Mouse (Mus musculus) embryonic stem cell, embryonic (primary cell): ENCODE measurements around the gene Gm49395.

Experiments
- CTCF ChIA-PET, 4 experiments: fragments of 300-600 bp in 2 of 4; fragments of 350-600 bp in 2 of 4; sonication (Branson Sonifier 250); formaldehyde crosslinking; loops; one replicate each; lab custom pipeline; 2022; ENCODE audit warnings: inconsistent platforms in 2 of 4; lab: Charles Lee
- POLR2A ChIA-PET, 4 experiments: fragments of 300-600 bp in 2 of 4; fragments of 350-600 bp in 2 of 4; sonication (Branson Sonifier 250); formaldehyde crosslinking; loops; one replicate each; lab custom pipeline; 2022; ENCODE audit warnings: antibody characterized with exemption in 4 of 4, inconsistent platforms in 1 of 4; lab: Charles Lee

Gm49395 gene

DNA sequence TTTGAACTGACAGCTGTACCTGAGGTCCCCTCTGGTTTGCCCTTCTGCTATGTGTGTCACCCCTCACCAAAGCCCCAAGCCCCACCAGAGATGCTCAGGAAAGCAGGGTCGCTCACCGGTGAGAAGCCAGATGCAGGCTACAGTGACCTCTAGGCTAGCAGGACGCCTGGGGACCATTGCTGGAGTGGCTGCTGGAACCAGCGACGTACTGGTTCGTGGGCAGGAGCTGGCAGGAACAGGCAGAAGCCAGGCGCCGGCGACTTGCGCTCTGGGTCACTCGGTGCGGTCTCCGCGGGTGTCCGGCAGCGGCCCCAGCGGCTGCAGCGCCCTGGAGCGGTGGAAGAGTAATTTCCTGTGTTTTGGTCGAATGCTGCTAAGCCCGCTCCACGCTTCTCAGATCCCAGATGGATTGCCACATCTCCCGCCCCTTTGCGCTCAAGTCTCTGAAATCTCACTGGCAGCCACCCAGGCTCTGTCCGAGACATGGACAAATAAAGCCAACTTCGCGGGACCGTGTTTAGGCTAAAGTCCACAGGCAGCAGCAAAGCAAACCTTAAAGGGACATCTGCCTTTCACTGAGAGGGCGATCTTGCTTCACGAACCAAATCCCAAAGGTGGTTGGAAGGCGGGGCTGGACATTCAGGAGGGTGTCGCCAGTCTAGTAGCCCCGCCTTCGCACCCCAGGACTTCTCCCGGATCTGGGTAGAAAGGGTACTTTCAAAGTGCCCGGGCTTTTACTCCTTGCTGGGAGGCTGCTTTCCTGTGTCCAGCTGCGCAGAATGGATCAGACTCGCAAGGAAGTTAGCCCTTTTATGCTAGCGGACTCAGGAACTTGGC, at the start of gene Gm49395, which contains the start of gene Itga1:
Gene Gm49395 (minus strand): TSS at position 567 of the 837 bp plus-strand sequence.
Gene Itga1 (minus strand): TSS at position 610 of the 837 bp plus-strand sequence.
- CTCF ChIA-PET, result no interaction called here

DNA sequence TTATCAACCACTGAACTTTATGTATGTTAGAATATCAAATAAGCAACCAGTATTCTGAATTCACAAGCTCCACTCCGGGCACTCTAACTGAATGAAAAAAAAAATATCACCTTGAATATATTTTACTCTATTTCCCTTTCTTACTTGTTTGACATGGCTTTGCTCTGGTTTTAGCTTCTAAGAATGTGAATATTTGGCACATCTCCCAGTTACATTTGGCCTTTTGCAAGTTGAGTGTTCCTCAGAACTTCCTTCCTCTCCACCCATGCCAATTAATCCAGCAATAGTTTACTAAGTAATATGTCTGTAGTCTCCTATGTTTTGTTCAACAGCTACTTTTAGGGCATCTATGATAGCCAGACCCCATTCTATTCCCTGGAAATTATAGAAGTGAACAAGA, 48.9 kb upstream of the Gm49395 start:
- ChIA-PET POLR2A (no interaction called here), CTCF (no interaction called here)

More for the DNA sequence above, at the start of gene Gm49395, which contains the start of gene Itga1:
- POLR2A ChIA-PET, result interaction anchor here in 2 of 4 experiments (0.6 to 1.6 kb wide), 3 partner anchors 11 to 75 kb away, joined by 3 to 7 read pairs (median 4); partner anchors contain the start of gene Pelo (in 1 of the 2)

DNA sequence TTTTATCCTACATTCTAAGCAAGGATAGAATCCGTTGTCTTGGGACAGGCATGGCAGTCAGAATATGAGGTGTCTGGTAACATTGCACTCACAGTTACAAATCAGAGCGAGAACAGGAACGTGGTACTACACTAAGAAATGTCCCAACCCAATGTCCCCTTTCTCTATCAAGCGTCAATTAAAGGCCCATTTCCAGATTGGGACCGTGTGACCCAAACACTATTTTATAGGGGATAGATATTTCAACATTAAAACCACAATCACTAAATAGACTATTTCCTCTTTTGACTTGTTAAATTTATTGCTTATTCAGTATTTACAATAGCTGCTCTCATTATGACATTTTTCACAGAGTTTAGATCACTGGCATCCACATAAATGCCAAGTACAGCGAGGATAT, 48.1 kb upstream of the Gm49395 start:
- POLR2A ChIA-PET, result no interaction called here
- CTCF ChIA-PET, result no interaction called here

DNA sequence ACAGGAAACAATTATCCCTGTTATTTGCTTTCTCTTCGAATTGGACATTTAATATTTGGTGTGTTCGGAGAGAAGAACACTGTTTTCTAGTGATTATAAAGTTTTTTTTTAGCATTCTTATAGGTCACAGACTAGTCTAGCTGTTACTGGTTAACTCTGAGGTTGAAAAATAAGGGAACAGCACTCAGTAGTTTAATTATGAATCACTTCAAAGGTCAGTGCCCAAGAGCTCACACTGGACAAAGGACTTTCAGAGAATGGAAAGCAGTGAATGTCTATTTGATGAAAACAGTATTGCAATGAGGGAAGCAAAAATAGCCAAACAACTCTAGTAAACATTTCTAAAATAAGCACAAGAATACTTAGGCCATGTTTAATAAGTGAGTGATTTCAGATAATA, 41.9 kb upstream of the Gm49395 start:
- POLR2A ChIA-PET, result no interaction called here
- CTCF ChIA-PET, result interaction anchor here in 1 of 4 experiments (0.6 kb wide), 1 partner anchor 218 kb away, joined by 3 read pairs; no protein-coding TSS in a partner anchor

DNA sequence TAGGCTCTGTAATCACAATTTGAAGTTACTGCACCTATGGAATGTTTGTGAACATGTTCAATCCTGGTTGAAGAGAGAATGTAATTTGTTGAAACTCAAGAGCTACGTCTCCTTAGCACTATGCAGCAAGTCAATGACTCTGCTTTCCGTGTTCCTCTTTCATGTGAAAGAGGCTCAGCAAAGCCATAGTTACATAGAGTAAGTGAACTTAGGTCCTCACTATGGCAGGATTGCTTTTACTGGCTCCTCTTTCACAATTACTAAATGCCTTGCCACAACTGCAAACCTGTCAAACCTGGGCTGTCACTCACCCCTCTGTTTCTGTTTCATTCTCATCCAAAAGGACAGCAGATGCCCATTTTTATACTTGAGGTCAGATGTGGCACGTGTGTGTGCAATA, 40.3 kb upstream of the Gm49395 start:
- ChIA-PET CTCF (no interaction called here), POLR2A (no interaction called here)

DNA sequence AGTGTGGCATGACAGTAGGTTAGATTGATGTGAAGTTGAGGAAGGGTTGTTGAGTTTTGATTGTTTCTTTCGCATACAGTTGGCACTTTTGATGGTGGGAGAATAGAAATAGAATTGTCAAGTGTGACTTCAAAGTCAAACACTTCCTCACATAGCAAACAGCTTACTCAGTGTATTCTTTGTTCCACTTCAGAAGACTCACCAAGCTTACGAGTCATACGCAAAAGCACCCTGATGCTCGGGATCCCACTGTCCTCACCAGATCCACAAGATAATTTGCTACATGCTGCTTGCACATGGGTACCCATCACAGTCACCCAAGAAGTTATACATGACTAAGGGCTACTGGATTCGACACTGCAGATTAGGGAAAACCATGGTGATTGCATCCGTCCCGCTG, 36.8 kb upstream of the Gm49395 start:
- ChIA-PET POLR2A (no interaction called here), CTCF (no interaction called here)

DNA sequence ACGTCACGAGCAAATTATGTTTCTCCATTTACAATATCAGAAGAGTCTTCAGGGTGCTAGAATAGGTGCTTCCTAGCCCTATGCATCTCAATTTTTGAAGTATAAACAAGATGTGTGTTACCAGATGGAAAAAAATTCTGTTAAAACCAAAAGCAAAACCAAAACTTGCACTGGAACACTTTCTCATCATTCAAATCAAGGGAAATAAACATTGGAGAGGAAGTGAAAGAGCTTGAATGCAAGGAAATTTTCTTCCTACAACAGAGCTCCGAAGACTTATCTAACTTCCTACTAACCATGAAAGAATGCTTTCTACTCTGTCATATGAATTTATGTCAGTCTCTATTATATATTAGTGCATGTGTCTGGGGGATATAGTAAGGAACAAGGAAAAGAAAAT, 35.0 kb upstream of the Gm49395 start:
- ChIA-PET POLR2A (no interaction called here), CTCF (no interaction called here)

DNA sequence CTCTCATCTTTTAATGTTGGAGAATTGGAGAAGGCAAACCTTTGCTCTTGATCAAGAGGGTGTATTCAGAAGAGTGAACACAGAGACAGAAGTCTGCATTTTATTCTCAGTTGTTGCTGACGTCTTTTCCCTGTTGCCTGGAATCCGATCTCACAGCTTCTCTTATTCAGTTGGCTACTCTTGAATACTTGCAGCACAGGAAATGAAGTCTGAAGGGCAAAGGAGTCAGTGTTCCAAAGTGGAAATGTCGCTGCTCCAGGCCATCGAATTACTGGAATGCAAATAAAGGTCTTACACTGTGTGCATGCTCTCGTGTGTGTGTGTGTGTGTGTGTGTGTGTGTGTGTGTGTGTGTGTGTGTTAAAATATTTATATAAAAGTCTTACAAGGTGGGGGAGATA, 30.7 kb upstream of the Gm49395 start:
- ChIA-PET CTCF (no interaction called here), POLR2A (no interaction called here)

DNA sequence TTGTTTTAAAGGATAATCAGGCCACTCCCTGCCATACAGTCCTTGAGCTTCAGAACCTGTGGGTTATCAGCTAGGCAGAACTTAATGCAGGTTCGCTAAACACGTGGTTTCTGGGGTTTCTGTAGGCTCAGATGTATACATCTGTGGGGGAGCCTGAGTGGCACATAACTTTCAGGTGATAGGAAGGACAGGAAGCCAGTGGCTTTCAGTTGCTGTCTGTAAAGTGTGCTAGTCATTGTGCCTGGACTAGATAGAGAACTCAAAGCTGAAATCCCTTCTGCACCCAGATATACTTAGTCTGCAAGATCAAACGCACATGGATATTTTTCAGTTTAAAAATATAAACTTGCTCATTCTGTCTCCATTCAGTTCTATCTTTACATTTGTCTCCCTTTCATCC, 29.7 kb upstream of the Gm49395 start:
- ChIA-PET POLR2A (no interaction called here), CTCF (interaction anchor here in 1 of 4 experiments (0.6 kb wide), 2 partner anchors 9 to 145 kb away, joined by 3 to 5 read pairs; no protein-coding TSS in a partner anchor)

DNA sequence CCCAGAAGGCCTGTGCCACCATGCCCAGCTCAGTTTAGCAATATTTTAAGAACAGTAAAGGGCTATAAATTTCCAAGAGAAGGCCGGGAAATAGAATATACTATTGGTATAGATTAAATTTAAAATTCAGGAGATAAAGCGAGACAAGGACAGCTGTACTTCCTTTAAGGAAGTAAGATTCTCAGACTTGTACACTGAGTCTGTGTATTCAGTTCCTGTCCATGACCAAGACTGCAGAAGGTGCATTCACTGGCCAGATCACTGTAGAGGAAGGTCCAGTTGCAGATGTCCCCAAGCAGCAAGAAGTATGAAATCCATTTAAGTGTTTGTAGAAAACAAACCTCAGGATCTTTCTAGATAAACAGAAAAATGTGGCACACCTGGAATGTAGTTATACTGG, 28.3 kb upstream of the Gm49395 start:
- CTCF ChIA-PET, result interaction anchor here in 1 of 4 experiments (0.6 kb wide), 1 partner anchor 1863 kb away, joined by 3 read pairs; no protein-coding TSS in a partner anchor
- POLR2A ChIA-PET, result no interaction called here

DNA sequence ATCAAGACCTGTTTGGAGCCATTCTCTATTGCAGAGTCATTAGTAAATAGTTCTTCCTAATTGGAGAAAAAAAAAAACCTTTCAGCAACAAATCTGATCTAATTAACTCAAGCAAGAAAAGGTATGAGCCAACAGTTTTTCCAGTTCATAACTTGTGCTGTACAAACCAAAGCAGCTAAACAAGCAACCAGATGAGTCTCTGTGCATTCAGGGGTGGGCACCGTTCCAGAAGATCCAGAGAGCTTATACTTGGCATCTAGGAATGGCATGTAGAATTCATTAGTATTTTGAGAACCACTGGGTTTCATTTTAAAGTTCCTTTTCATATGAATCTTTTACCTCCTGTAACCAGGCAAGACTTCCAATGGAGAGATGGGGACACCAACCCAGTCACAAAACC, 26.1 kb upstream of the Gm49395 start:
- ChIA-PET CTCF (no interaction called here), POLR2A (no interaction called here)

DNA sequence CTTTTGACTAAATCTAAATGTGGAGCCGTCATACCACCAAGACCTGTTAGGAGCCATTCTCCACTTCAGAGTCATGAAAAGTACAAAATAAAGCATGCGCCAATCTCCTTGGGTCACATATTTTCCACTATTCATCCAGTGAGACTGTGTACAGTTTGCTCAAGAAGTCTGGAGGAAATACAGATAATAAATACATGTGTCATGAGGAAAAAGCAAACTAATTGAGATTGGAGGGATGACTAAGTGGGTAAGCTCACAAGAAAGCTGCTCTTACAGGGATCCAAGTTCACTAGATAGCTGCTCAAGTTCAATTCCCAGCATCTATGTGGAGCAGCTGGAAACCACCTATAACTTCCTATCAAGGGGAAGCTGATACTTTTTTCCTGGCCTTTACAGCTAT, 24.8 kb upstream of the Gm49395 start:
- ChIA-PET POLR2A (no interaction called here), CTCF (interaction anchor here in 1 of 4 experiments (1.0 kb wide), 1 partner anchor 9 kb away, joined by 3 read pairs; no protein-coding TSS in a partner anchor)

DNA sequence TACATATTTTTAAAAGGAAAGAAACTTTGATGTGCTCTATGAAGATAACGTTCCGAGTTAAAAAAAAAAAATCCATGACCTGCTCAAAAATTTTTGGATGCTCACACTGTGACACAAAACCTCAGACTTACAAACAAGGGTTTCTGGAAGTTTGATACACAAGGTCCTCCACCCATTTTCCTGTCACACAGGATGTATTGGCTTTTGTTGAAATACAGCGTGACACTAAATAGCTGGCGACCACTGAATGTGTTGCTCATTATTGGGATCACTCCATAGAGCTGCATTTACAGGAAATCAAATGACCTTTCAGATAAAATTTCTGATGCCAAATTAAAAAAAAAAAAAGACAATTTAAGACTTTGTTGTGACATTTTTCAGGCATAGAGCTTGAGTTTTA, 23.4 kb upstream of the Gm49395 start:
- CTCF ChIA-PET, result interaction anchor here in 1 of 4 experiments (0.7 kb wide), 1 partner anchor 1064 kb away, joined by 4 read pairs; no protein-coding TSS in a partner anchor
- POLR2A ChIA-PET, result no interaction called here

DNA sequence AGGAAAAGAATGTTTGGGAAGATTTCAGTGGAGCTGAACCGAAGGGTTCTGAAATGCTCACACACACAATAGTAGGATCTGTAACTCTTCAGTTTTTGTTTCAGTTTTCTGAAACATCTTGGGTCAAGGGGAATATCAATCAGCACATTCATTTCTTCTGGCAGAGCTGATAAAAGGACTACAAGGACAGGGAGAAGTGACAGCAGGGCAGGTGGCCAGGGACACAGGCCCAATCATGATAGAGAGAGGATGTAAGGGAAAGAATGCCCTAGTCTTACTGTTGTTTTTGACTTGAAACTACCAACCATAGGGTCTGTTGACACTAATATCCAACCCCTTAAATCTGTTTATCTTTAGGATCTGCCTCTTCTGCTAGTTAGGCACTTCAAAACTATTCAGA, 22.8 kb upstream of the Gm49395 start:
- ChIA-PET POLR2A (no interaction called here), CTCF (no interaction called here)

DNA sequence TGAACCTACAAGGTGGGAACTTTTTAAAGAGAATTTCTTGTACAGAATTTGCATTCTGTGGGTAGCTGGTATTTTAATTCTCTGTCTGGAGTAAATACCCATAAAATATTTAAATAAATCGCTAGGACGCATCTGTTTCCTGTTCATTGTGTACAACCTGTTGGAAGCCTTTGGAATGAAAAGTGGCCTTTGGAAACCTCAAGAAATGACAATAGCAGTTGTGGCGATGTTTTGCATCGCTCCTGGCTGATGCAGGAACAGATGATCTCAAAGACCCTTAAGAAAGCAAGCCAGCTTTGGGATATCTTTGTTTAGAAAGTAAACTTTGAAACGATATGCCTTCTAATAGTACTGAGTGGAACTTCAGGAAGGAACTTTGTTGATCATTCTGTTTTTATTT, 17.0 kb upstream of the Gm49395 start:
- ChIA-PET CTCF (interaction anchor here in 1 of 4 experiments (0.6 kb wide), 1 partner anchor 9 kb away, joined by 5 read pairs; no protein-coding TSS in a partner anchor), POLR2A (interaction anchor here in 2 of 4 experiments (0.9 to 1.2 kb wide), 2 partner anchors 12 to 28 kb away, joined by 3 to 4 read pairs; partner anchors contain the start of gene Pelo (in 1 of the 2))

DNA sequence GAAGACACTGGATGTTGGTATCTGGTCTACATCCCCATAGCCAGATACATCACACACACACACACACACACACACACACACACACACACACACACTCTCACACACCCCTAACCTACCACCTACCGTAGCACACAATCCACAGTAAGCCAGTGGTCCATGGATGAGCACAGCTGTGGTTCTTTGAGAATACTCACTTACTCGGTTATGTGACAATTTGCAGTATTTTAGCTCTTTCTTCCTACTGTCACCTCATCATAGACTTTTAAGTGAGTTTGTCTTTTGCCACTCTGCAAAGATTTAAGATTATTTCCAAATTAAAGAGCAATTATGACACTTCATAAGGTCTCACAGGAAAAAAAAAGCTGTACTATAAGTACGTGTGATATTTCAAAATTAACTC, 16.5 kb upstream of the Gm49395 start:
- ChIA-PET CTCF (no interaction called here), POLR2A (interaction anchor here in 2 of 4 experiments (0.7 to 1.2 kb wide), 4 partner anchors 11 to 54 kb away, joined by 3 to 4 read pairs (median 3); partner anchors contain the start of gene Pelo (in 1 of the 2))

DNA sequence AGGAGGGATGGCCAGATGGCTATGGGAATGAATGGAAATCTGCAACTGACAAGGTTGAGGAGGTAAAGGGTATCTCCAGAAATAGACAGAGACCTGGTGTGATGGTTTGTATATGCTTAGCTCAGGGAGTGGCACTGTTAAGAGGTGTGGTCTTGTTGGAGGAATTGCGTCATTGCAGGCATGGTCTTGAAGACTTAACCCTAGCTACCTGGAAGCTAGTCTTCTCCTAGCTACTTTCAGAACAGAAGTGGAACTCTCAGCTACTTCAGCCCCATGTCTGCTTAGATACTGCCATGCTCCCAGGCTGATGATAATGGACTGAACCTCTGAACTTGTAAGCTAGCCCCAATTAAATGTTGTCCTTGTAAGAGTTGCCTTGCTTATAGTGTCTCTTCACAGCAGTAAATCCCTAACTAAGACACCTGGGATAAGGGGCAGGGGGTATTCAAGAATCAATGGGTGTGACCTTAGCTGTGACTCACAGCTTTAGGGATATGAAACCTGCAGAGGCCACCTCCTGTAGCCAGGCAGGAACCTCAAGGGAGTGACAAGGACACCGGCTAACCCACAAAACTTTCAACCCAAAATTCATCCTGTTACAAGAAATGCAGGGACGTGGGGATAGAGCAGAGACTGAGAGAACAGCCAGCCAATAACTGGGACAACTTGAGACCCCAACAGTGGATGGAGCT, 15.4 kb upstream of the Gm49395 start:
- ChIA-PET POLR2A (interaction anchor here in 1 of 4 experiments (0.7 kb wide), 1 partner anchor 53 kb away, joined by 3 read pairs; no protein-coding TSS in a partner anchor), CTCF (interaction anchor here in 1 of 4 experiments (0.6 to 1.0 kb wide), 2 partner anchors 10 to 17 kb away, joined by 3 read pairs; no protein-coding TSS in a partner anchor)

DNA sequence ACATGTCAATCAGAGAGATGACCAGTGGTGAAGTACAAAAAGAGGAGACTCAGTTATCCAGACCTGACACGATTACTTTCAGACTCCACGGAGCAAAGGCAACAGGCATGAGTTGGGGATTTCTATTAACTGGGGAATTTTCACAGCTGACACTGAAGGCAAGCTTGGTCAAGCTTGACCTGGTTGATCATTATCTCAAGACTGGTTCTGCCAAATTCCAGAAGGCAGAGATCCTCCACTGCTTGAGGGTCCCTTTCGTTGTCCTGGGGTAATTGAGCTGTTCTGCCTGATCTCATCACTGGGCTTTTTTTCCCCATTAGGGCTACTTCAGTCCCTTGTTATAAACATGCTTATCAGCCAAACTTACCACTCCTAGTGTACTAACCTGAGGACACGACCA, 7.9 kb upstream of the Gm49395 start:
- CTCF ChIA-PET, result no interaction called here
- POLR2A ChIA-PET, result interaction anchor here in 1 of 4 experiments (1.5 kb wide), 1 partner anchor 19 kb away, joined by 3 read pairs; the partner anchor contains the start of gene Pelo

DNA sequence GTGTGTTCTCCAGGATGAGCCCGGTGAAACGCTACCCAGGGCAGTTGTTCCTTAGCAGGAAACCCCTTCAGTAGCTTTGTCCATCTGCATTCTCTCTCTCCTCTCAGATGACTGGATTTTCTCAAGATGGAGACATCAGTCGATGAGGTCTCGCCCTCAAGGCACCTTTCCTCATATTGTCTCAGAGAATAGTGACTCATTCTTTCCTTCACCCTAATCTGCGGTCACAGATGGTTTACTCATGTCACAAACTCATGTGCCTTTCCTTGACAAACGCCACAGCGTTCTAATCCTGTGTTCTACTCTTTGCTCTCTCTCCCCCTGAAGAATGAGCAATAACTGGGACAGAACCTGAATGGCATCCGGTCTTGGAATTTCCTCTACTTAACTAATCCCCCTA, 5.7 kb upstream of the Gm49395 start:
- CTCF ChIA-PET, result no interaction called here
- POLR2A ChIA-PET, result interaction anchor here in 1 of 4 experiments (1.2 kb wide), 1 partner anchor 11 kb away, joined by 3 read pairs; no protein-coding TSS in a partner anchor
